Mouse (Mus musculus): ENCODE data around the gene Tatdn3. TPM values are rescaled to one million over a fixed set of nuclear protein-coding genes. Genes with fewer than 3 reads are reported as not detected.

Tatdn3 gene
- total and polyA plus RNA-seq, 3 experiments = 12.7 to 17.2 (median 12.9) TPM

- Histone ChIP-seq H3K27ac (ENCODE audit: insufficient read depth, low read depth) (peak overlapping the region; percentile 9; the same call in 1 of the 2 replicates), H3K27me3 (replicated peaks) (no peaks in the 10 kb centered on the region), H3K9me3 (replicated peaks; ENCODE audit: low read length) (no peaks in the 10 kb centered on the region), H3K4me3 (replicated peaks in 1 of 3; ENCODE audit: low read depth in 2 of 3, low read length in 2 of 3, poor library complexity in 1 of 3) (peak overlapping the region in 2 of 3 experiments; percentile 15 to 19), H3K4me2 (ENCODE audit: insufficient read depth, low read depth, poor library complexity, severe bottlenecking) (no peak overlapping the region), H3K9ac (ENCODE audit: insufficient read depth, low read depth) (peak overlapping the region; percentile 22; the same call in 1 of the 2 replicates), H3K79me2 (replicated peaks; ENCODE audit: control insufficient read depth, extremely low read depth, insufficient read depth, poor library complexity, severe bottlenecking) (peaks cover 6% of the 10 kb centered on the region; the same call in 1 of the 2 replicates), H3K4me1 (ENCODE audit: control insufficient read depth in 1 of 2, insufficient read depth in 2 of 2) (peaks cover 18 to 76% of the 10 kb centered on the region in 2 experiments), H3K36me3 (replicated peaks in 1 of 2; ENCODE audit: control insufficient read depth in 1 of 2, insufficient read depth in 1 of 2, low read length in 1 of 2) (no peaks in the 10 kb centered on the region)
- dilution Hi-C loops (cut with MboI; ENCODE audit: extremely low pct_ligation_motif_present, extremely low pct_unique_long_range_greater_than_20kb, low sequenced_read_pairs) (no loop called here), in situ Hi-C loops (cut with MboI; ENCODE audit: low pct_ligation_motif_present, low pct_unique_long_range_greater_than_20kb, low sequenced_read_pairs) (loop anchor here (10.0 kb wide), 1 partner anchor 90 kb away; no protein-coding TSS in a partner anchor)
- no peak for TF ChIP-seq PAX5 (IDR thresholded peaks at IDR 0.05; ENCODE audit: low read length)
- no peak for TF ChIP-seq KAT2A (IDR thresholded peaks at IDR 0.05; ENCODE audit: insufficient replicate concordance, low read length)
- no peak for TF ChIP-seq USF2 (conservative IDR thresholded peaks at IDR 0.05; ENCODE audit: low read depth, low read length)
- TF ChIP-seq RAD21 (IDR thresholded peaks at IDR 0.05; ENCODE audit: low read depth, low read length) = peak; percentile 96
- TF ChIP-seq CHD2 (IDR thresholded peaks at IDR 0.05; ENCODE audit: low read length) = no peak
- no peak for TF ChIP-seq ZKSCAN1 (IDR thresholded peaks at IDR 0.05; ENCODE audit: borderline replicate concordance, low read depth, low read length)
- no peak for TF ChIP-seq MEF2A (IDR thresholded peaks at IDR 0.05; ENCODE audit: borderline replicate concordance, low read depth, low read length)
- no peak for TF ChIP-seq TCF12 (IDR thresholded peaks at IDR 0.05; ENCODE audit: low read depth, low read length)
- no peak for TF ChIP-seq CHD1 (IDR thresholded peaks at IDR 0.05; ENCODE audit: low read depth, low read length)
- no peak for TF ChIP-seq POLR2AphosphoS2 (IDR thresholded peaks at IDR 0.05; ENCODE audit: low read depth, low read length)
- no peak for TF ChIP-seq HCFC1 (IDR thresholded peaks at IDR 0.05; ENCODE audit: low read depth, low read length)
- no peak for TF ChIP-seq USF1 (IDR thresholded peaks at IDR 0.05; ENCODE audit: low read depth, low read length)
- TF ChIP-seq SMC3 (IDR thresholded peaks at IDR 0.05; ENCODE audit: low read depth, low read length) = peak; percentile 97
- no peak for TF ChIP-seq MAFK (IDR thresholded peaks at IDR 0.05; ENCODE audit: insufficient replicate concordance, low read length)
- TF ChIP-seq MXI1 (IDR thresholded peaks at IDR 0.05; ENCODE audit: low read depth, low read length) = no peak
- peak; percentile 92 for TF ChIP-seq ZC3H11A (IDR thresholded peaks at IDR 0.05; ENCODE audit: low read depth, low read length)
- no peak for TF ChIP-seq GABPA (IDR thresholded peaks at IDR 0.05; ENCODE audit: insufficient replicate concordance, low read depth, low read length)
- TF ChIP-seq ZNF384 (IDR thresholded peaks at IDR 0.05; ENCODE audit: low read depth, low read length) = no peak
- no peak for TF ChIP-seq JUN (IDR thresholded peaks at IDR 0.05; ENCODE audit: insufficient read depth, low read depth, low read length)
- no peak; the same call in 1 of the 2 replicates for TF ChIP-seq MAX (IDR thresholded peaks at IDR 0.05; ENCODE audit: low read length)
- no peak for TF ChIP-seq RCOR1 (conservative IDR thresholded peaks at IDR 0.05; ENCODE audit: low read depth, low read length)
- TF ChIP-seq ZMIZ1 (IDR thresholded peaks at IDR 0.05; ENCODE audit: low read depth, low read length) = no peak
- TF ChIP-seq BHLHE40 (IDR thresholded peaks at IDR 0.05; ENCODE audit: low read depth, low read length) = 0 out of 2 replicates have a peak, but pooled peaks have one; percentile 27
- 0 out of 2 replicates have a peak, but pooled peaks have one; percentile 27 for TF ChIP-seq MYC (IDR thresholded peaks at IDR 0.05; ENCODE audit: low read depth, low read length)
- no peak for TF ChIP-seq ETS1 (conservative IDR thresholded peaks at IDR 0.05; ENCODE audit: low read depth, low read length)
- no peak for TF ChIP-seq E2F4 (IDR thresholded peaks at IDR 0.05; ENCODE audit: insufficient replicate concordance, low read depth, low read length)
- no peak for TF ChIP-seq EP300 (IDR thresholded peaks at IDR 0.05; ENCODE audit: low read length)
- TF ChIP-seq CTCF (conservative IDR thresholded peaks at IDR 0.05 in 1 of 2, IDR thresholded peaks at IDR 0.05 in 1 of 2; ENCODE audit: low read depth in 2 of 2, low read length in 2 of 2) = peak; percentile 50 to 93; a peak in 3 of 4 replicates
- no peak for TF ChIP-seq UBTF (IDR thresholded peaks at IDR 0.05; ENCODE audit: low read depth, low read length)
- no peak for TF ChIP-seq TBP (conservative IDR thresholded peaks at IDR 0.05; ENCODE audit: low read depth, low read length)
- no peak; the same call in 1 of the 2 replicates for TF ChIP-seq SIN3A (IDR thresholded peaks at IDR 0.05; ENCODE audit: low read length)
- no peak for TF ChIP-seq NRF1 (IDR thresholded peaks at IDR 0.05; ENCODE audit: low read depth, low read length)
- TF ChIP-seq MAZ (IDR thresholded peaks at IDR 0.05; ENCODE audit: low read depth, low read length) = no peak
- TF ChIP-seq NELFE (IDR thresholded peaks at IDR 0.05; ENCODE audit: low read depth, low read length) = no peak; the same call in 1 of the 2 replicates
- TF ChIP-seq IRF4 (IDR thresholded peaks at IDR 0.05; ENCODE audit: low read depth, low read length) = peak; percentile 60
- TF ChIP-seq ELF1 (IDR thresholded peaks at IDR 0.05; ENCODE audit: low read depth, low read length) = no peak
- TF ChIP-seq JUND (conservative IDR thresholded peaks at IDR 0.05; ENCODE audit: low read depth, low read length) = no peak
- no peak for TF ChIP-seq POLR2A (IDR thresholded peaks at IDR 0.05; ENCODE audit: low read depth, low read length)
- peak; percentile 76 for DNase-seq (ENCODE audit: extremely low read depth)
Observed at GRCm38 (mm10) chr1:191095019-191095418, 32.3 kb upstream of the Tatdn3 start.
